Mouse (Mus musculus): Measurements from ENCODE around the gene Cnn1. TPM values are rescaled to one million over a fixed set of nuclear protein-coding genes. Genes with fewer than 3 reads are reported as not detected.
A peak's percentile ranks its signal among the peaks of the same experiment; 100 is the strongest.
"Not testable (repeated sequence)": the region's sequence is repeated elsewhere in the genome, so short reads cannot be mapped to it uniquely, and the experiment has no call there.

The Cnn1 gene
- polyA plus RNA-seq, 1 experiment from 2014 or later: 64.8 TPM

DNA sequence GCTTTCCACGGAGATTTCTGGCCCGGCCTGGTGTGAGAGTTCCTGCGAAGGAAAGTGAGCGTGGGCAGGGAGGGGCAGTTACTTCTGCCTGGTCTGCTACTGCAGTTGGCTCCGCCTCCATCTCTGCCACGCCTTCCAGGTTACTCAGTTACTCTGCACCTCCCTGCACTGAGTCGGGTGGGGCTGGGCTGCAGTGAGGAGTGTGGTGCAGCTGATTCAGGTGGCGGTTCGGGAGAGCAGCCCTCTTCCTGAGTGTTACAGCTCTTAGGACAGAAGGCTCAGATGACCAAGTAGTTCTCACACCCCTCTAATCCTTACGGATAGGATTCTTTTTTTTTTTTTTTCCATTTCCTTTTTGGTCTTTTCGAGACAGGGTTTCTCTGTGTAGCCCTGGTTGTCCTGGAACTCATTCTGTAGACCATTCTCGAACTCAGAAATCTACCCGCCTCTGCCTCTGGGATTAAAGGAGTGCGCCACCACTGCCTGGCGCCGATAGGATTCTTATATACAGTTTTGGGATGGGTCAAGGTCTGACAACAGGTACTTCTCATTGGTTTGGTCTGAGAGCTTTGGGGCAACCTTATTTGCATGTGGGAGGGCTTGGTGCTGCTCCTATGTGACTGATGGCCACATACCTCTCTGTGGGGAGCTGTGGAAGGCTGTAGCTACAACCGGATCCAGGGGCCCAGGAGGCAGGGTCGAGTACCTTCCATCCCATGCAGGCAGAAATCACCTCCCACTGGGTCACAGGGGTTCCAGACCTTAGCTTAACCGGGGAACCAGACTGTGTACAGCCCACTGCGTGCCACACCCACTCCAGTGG is 50.6 kb downstream of the Cnn1 start:
- TF ChIP-seq CTCF (IDR thresholded peaks at IDR 0.05) (no peak), EP300 (IDR thresholded peaks at IDR 0.05) (no peak)
- Histone ChIP-seq H3K27ac (ENCODE audit: low read length) (no peak overlapping the region), H3K4me2 (replicated peaks; ENCODE audit: low read depth, low read length) (no peak overlapping the region), H3K4me3 (ENCODE audit: low read depth, low read length) (no peak overlapping the region), H3K36me3 (ENCODE audit: insufficient read depth, low read length) (no peaks in the 10 kb centered on the region), H3K9me3 (ENCODE audit: low read length) (0 out of 2 replicates have a peak, but pooled peaks cover 3% of the 10 kb centered on the region), H3K9ac (replicated peaks; ENCODE audit: low read depth) (no peak overlapping the region), H3K27me3 (replicated peaks; ENCODE audit: insufficient read depth, low read length) (no peaks in the 10 kb centered on the region), H3K4me1 (ENCODE audit: insufficient read depth, low read depth, low read length) (no peaks in the 10 kb centered on the region)
- ATAC-seq (peak; percentile 35; the same call in 1 of the 2 replicates), DNase-seq (ENCODE audit: low spot score) (no peak)
- 67% methylated on average over 20 of the region's 20 CpGs for WGBS

DNA sequence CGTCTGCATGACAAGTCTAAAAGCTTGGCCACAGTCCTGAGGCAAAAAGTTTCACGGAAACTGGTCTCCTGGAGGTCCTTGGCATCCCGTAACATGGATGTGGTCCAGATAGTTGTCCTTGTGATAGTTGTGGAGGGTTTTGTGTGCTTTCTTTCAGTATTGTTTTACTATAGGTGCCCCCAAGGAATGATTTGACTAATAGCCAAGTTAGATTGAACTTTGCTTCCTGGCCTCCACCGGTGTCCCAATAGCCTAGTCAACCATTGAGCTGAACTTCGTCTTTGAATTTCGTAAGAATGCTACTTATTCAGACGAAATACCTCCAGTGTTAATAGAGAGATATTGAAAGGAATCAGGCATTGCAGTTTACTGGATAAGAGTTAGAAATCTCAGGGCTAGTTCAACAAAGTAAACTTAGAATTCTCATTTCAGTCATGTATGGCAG is 51.3 kb downstream of the Cnn1 start:
- H3K36me3 ChIP-seq (ENCODE audit: insufficient read depth, low read length); ATAC-seq; H3K4me1 ChIP-seq (ENCODE audit: insufficient read depth, low read depth, low read length); DNase-seq (ENCODE audit: low spot score); H3K27ac ChIP-seq (ENCODE audit: low read length); H3K27me3 ChIP-seq (replicated peaks; ENCODE audit: insufficient read depth, low read length); H3K4me2 ChIP-seq (replicated peaks; ENCODE audit: low read depth, low read length); H3K9ac ChIP-seq (replicated peaks; ENCODE audit: low read depth); H3K9me3 ChIP-seq (ENCODE audit: low read length); H3K4me3 ChIP-seq (ENCODE audit: low read depth, low read length): not testable (repeated sequence)
- WGBS: 68% methylated on average over 7 of the region's 7 CpGs

DNA sequence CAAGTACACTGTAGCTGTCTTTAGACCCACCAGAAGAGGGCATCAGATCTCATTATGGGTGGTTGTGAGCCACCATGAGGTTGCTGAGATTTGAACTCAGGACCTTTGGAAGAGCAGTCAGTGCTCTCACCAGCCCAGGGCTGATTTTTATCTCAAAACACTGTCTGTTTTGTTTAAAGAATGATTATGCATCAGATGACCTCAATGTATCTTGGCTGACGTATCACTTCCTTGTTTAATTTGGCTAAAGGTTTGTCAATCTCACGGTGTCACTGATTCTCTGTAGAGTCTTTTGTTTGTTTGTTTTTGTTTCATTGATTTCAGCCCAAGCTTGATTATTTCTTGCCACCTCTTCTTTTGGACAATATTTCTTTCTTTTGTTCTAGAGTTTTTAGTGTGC is 51.9 kb downstream of the Cnn1 start:
- Histone ChIP-seq H3K27ac (ENCODE audit: low read length) (no peak overlapping the region), H3K4me1 (ENCODE audit: insufficient read depth, low read depth, low read length) (no peaks in the 10 kb centered on the region), H3K9me3 (ENCODE audit: low read length) (0 out of 2 replicates have a peak, but pooled peaks cover 3% of the 10 kb centered on the region), H3K4me2 (replicated peaks; ENCODE audit: low read depth, low read length) (no peak overlapping the region), H3K4me3 (ENCODE audit: low read depth, low read length) (no peak overlapping the region), H3K36me3 (ENCODE audit: insufficient read depth, low read length) (no peaks in the 10 kb centered on the region), H3K9ac (replicated peaks; ENCODE audit: low read depth) (no peak overlapping the region), H3K27me3 (replicated peaks; ENCODE audit: insufficient read depth, low read length) (no peaks in the 10 kb centered on the region)
- WGBS: 62% methylated on average over 2 of the region's 2 CpGs
- ATAC-seq (no peak), DNase-seq (ENCODE audit: low spot score) (no peak)
- TF ChIP-seq CTCF (IDR thresholded peaks at IDR 0.05): no peak
- no peak for TF ChIP-seq EP300 (IDR thresholded peaks at IDR 0.05)

DNA sequence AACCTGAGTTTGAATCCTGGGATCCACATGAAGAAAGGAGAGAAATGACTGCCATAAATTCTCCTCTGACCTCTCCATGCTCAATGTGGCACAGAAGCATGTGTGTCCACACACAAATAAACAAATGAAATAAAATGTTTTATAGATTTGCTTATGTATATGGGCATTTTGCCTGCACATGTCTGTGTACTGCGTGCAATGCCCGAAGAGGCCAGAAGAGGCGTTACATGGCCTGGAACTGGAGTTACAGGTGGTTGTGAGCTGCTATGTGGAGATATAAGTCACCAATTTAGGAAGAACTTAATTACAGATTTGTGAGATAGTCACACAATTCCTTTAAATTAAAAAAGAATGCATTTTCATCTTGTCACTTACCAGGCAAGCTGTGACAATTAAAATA is 54.8 kb downstream of the Cnn1 start:
- WGBS: 84% methylated on average over 3 of the region's 3 CpGs
- Histone ChIP-seq H3K4me3 (ENCODE audit: low read depth, low read length) (no peak overlapping the region), H3K4me1 (ENCODE audit: insufficient read depth, low read depth, low read length) (peaks cover 5% of the 10 kb centered on the region; the same call in 1 of the 2 replicates), H3K36me3 (ENCODE audit: insufficient read depth, low read length) (no peaks in the 10 kb centered on the region), H3K9ac (replicated peaks; ENCODE audit: low read depth) (no peak overlapping the region), H3K9me3 (ENCODE audit: low read length) (0 out of 2 replicates have a peak, but pooled peaks cover 3% of the 10 kb centered on the region), H3K27me3 (replicated peaks; ENCODE audit: insufficient read depth, low read length) (no peaks in the 10 kb centered on the region), H3K4me2 (replicated peaks; ENCODE audit: low read depth, low read length) (no peak overlapping the region), H3K27ac (ENCODE audit: low read length) (no peak overlapping the region)
- no peak for ATAC-seq
- no peak for DNase-seq (ENCODE audit: low spot score)
- no peak for TF ChIP-seq EP300 (IDR thresholded peaks at IDR 0.05)

DNA sequence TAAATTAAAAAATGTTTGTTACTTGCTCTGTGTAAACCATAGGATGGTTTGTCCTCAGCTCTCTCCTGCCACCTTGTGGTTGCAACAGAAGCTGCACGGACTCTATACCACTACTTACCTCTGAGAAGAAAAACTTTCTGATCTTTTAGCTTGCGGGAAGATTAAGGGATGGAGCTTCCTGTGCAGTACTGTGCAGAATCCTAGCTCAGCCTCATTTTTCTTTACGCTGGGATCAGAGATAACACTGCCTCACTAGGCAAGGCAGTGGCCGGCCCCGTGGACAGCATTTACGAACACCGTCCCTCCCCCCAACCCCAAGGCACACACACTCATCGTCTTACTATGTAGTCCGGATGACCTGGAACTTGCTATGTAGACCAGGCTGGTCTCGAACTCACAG is 56.6 kb downstream of the Cnn1 start:
- ATAC-seq: peak; percentile 20
- DNase-seq (ENCODE audit: low spot score): peak; percentile 81
- no peaks in the 10 kb centered on the region for H3K27me3 ChIP-seq (replicated peaks; ENCODE audit: insufficient read depth, low read length)
- WGBS: 14% methylated on average over 10 of the region's 10 CpGs
- H3K9ac ChIP-seq (replicated peaks; ENCODE audit: low read depth): no peak overlapping the region
- H3K4me3 ChIP-seq (ENCODE audit: low read depth, low read length): no peak overlapping the region
- TF ChIP-seq EP300 (IDR thresholded peaks at IDR 0.05): no peak; the same call in 1 of the 2 replicates
- peak; percentile 84 for TF ChIP-seq CTCF (IDR thresholded peaks at IDR 0.05)
- H3K4me2 ChIP-seq (replicated peaks; ENCODE audit: low read depth, low read length): peak overlapping the region; percentile 25; the same call in 1 of the 2 replicates
- no peak overlapping the region for H3K27ac ChIP-seq (ENCODE audit: low read length)
- 0 out of 2 replicates have a peak, but pooled peaks cover 3% of the 10 kb centered on the region for H3K9me3 ChIP-seq (ENCODE audit: low read length)
- peaks cover 5% of the 10 kb centered on the region; the same call in 1 of the 2 replicates for H3K4me1 ChIP-seq (ENCODE audit: insufficient read depth, low read depth, low read length)
- no peaks in the 10 kb centered on the region for H3K36me3 ChIP-seq (ENCODE audit: insufficient read depth, low read length)

DNA sequence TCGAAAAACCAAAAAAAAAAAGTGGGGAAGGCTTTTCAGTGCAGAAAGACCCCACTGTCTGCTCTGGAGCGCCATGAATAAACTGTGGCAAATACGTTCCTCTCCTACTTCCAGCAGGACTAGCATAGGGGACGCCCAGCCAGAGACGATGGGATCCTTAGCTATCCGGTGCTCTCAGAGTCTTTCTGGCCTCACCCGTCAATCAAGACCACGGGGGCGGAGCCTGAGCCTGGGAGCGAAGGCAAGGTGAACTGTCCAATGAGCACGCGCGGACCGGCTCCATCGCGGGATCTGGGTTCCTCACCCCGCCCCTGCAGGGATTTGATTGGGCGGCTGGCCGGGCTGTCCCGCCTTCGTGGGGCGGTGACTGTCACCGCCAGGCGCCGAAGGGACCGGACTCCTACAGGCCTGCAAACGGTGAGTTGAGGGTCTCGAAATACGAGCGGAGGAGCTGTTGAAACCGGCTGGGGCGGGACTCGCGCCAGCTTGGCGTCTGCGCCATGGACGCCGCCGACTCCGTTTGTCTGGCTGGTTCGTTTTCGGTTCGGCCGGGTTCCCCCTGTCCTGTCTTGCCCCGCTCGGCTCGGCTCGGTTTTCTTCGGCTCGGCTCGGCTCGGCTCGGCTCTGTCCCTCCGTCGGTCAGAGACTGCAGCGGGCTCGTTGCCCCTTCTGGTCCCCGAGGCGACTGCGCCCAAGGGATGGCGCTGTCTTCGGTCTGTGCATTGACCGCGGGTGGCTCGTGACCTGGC is 57.7 kb downstream of the Cnn1 start, which contains the start of gene Pigyl:
TSS of gene Pigyl (plus strand) at position 350 of the 749 bp plus-strand sequence.
- under 1% methylated on average over 54 of the region's 65 CpGs for WGBS
- Histone ChIP-seq H3K27ac (ENCODE audit: low read length) (peak within 1 kb of the TSS; percentile 94), H3K4me2 (replicated peaks; ENCODE audit: low read depth, low read length) (peak within 1 kb of the TSS; percentile 72), H3K4me3 (ENCODE audit: low read depth, low read length) (peak within 1 kb of the TSS; percentile 71), H3K9ac (replicated peaks; ENCODE audit: low read depth) (peak within 1 kb of the TSS; percentile 86), H3K36me3 (ENCODE audit: insufficient read depth, low read length) (no peaks in the 10 kb centered on the region), H3K4me1 (ENCODE audit: insufficient read depth, low read depth, low read length) (peaks cover 5% of the 10 kb centered on the region; the same call in 1 of the 2 replicates), H3K27me3 (replicated peaks; ENCODE audit: insufficient read depth, low read length) (no peaks in the 10 kb centered on the region), H3K9me3 (ENCODE audit: low read length) (0 out of 2 replicates have a peak, but pooled peaks cover 3% of the 10 kb centered on the region)
- peak; percentile 99 for ATAC-seq
- no peak for TF ChIP-seq EP300 (IDR thresholded peaks at IDR 0.05)
- TF ChIP-seq CTCF (IDR thresholded peaks at IDR 0.05): peak; percentile 64
- DNase-seq (ENCODE audit: low spot score): peak; percentile 99
